Mouse (Mus musculus) kidney, adult 11 months (tissue): ENCODE measurements around the gene Sertad2.

ENCODE experiments used
- DNase-seq: peaks from one replicate; pipeline ENCODE4 v3.0.0; 2022

Sertad2 gene

DNA sequence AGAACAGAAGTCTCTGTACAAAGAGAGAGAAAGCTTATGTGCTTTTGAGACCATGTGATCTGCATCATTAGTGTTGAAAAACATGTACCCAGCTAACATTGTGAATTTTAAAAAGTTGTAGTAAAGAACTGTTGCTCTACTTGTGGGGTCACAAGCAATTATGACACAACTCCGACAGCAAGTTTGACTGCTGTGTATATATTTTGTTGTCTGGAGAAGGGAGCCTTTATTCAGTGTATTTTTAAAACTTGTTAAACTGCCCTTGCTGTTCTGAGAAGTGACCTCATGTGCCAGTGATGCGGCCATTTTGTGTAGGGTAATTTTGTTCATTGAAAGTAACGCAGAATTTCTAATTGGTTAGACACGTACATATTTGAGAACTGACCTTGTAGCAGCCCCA lies 61.1 kb downstream of the Sertad2 start:
- no peak for DNase-seq

- DNase-seq, result no peak
Measured at GRCm38 (mm10) chr11:20605613-20606012, 62.6 kb downstream of the Sertad2 start.

GRCm38 (mm10) chr11:20608442-20608841 lies 65.4 kb downstream of the Sertad2 start:
- no peak for DNase-seq

DNA sequence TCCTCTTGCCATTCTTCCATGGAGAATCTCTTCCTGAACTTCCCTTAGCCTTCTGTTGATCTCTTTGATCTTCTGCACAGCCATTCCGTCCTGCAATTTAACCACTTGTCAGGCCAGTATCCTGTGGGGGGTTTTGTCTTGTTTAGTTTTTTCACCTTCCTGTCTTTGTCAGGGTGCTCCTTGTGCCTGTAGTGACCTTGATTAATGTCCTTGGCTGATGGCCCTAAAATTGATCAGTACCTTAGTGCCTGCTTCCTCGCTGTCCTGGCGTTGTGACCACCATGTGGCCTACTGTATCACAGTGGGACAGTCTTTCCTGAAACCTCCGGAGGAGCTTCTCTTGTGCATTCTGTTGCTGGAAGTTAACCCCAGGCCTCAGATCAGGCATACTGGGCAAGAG lies 70.2 kb downstream of the Sertad2 start:
- no peak for DNase-seq

GRCm38 (mm10) chr11:20616103-20616502 lies 73.0 kb downstream of the Sertad2 start:
- no peak for DNase-seq

DNA sequence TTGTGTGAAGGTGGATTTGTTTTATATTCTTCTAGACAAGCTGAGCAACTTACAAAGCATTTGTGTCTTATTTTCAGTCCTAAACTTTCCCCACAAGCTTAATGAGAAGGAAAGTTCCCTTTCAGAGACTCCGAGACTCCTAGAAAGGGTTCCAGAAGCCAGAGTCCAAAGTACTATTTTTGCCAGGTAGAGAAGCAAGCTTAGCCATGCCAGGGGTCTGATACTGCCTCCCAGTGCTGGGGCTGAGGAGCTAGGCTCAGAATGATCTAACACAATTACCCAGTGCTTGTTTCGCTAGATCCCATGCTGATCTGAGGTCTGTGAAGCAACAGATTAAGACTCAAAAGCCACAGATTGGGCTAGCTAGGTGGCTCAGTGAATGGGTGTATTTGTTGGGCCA lies 84.1 kb downstream of the Sertad2 start:
- peak; percentile 48 for DNase-seq

DNA sequence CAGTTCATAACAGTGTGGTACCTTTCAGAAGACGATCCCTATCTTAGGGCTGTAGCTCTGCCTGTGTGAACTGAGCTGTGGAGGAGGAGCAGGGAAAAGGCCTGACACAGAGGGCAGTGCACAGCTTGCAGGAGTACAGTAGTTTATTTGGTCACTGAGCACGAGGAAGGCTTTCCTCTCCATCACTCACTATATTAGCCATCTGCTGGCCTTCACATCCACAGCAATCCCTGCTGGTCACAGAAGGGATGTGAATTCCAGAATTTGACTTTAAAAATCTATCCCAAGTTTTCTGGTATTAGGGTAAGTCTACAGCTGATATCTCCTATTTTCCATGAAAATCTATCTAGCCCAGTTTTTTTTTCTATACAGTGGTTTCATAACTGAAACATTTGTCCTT lies 85.2 kb downstream of the Sertad2 start:
- DNase-seq, result no peak

DNA sequence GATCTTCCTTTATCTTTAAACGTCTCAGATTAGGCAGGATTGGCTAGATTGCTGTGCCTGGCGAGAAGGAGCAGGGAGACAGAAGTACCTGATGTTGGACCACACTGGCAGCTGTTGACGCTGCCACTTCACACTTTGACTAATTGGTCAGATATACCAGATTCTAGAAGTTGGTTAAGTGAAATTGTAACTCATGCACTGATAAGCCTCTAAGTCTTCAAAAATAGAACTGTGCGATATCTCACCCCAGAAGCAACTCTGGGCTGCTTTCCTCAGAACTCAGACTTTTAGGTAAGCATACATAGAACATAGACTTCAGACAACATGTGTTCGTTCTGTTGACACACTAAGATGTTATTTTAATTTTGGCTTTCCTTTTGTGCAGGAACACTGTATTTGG lies 86.6 kb downstream of the Sertad2 start:
- no peak for DNase-seq

DNA sequence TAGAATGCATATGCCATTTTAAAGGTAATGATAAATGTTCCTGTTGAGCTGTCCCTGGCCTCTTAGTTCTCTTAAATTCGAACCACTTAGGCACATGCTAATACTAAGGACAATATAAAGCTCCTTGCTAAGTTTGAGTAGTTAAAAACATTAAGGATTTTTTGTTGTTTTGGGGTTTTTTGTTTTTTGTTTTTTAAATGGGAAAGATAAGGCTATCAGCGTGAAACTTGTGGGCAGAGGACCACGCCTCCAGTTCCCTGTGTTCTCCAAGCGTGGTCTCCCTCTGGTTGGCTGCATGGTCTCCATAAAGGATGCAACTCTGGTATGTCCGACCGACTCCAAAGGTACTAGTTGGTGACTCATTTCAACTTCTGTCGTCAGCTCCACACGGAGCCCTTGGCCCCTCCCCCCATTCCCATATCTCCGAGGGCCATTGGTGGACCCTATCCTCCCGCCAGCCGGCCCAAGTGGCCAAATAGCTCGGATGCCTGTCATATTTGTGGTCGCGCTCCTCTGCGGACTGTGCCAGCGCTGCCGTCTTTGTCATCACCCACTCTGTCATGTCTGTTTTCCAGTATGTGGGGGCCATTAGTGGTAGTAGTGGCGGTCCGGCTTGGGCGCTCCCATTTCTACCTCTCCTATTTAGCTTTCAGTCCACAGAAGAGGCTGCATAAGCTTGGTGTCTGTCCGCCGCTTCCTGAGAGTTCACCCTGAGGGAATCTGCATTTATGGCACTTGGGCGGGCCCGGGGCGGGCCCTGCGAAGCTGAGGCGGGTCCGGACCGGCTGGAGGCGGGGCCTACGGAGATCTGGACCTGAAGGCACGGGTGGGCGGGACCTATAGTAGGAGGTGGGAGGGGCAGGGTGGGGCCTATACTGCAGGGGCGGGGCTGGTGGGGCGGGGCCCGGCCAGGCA lies 88.2 kb downstream of the Sertad2 start:
- peak; percentile 98 for DNase-seq

DNA sequence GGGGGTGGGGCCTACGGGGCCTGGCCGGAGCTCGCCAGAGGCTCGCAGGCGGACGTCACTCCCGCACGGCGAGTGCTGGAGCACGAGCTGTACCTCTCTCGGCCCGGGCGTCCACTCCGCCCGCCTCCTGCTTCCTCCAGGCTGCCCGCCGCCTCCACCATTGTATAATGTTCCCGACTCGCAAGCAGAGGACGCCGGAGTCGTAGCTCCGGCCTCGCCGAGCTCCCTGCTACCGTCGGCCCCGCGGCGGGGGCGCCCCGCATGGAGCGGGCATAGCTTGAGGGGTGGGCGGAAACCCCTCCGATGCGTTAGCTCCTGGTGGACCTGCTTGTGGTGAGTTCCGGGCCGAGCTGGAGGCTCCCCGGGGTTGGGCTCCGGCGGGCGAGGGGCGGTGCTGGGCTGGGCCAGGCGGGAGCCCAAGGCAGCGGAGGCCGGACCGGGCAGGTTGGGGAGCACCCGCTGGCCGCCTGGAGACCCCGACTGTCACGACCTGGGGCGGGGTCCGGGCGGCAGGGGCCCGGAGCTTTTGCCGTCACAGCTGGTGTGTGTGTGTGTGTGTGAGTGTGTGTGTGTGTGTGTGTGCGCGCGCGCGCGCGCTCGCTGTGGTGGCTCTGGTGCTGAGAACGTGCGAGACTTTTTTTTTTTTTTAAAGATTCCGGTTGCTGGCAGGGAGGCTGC lies 89.0 kb downstream of the Sertad2 start:
- DNase-seq, result no peak

- DNase-seq, result peak; percentile 74
Measured at GRCm38 (mm10) chr11:20632619-20632965, 89.5 kb downstream of the Sertad2 start.

- no peak for DNase-seq
Measured at GRCm38 (mm10) chr11:20634543-20634942, 91.5 kb downstream of the Sertad2 start.

- peak; percentile 56 for DNase-seq
Measured at GRCm38 (mm10) chr11:20635646-20636045, 92.6 kb downstream of the Sertad2 start.

- DNase-seq, result peak; percentile 41
Measured at GRCm38 (mm10) chr11:20636114-20636513, 93.1 kb downstream of the Sertad2 start.

- DNase-seq, result no peak
Measured at GRCm38 (mm10) chr11:20637060-20637459, 94.0 kb downstream of the Sertad2 start.

GRCm38 (mm10) chr11:20638841-20639240 lies 95.8 kb downstream of the Sertad2 start:
- no peak for DNase-seq

DNA sequence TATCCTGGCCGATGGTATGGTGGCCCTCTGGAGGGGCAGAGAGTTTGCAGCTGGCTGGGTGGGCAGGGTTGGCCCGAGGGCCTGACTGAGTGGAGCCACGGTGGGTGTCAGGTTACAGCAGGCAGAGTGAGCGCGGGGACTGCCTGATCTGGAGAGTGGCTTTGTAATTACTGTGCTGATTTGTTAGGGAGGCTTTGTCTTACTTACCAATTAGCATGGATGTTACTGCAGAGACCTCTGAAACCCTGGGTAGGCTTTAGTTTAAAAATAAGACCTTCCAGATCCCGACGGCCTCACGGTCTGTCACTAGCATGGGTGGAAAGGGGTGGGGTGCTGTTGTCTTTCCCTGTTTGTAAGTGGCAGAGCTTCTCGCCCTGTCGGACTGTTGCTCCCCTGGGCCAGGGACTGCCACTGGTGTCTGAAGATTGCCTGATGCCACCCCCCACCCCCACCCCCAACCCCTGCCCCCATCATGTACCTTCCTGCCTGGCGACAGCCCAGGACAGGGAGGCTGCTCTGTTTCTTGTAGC lies 96.9 kb downstream of the Sertad2 start:
- DNase-seq, result no peak

DNA sequence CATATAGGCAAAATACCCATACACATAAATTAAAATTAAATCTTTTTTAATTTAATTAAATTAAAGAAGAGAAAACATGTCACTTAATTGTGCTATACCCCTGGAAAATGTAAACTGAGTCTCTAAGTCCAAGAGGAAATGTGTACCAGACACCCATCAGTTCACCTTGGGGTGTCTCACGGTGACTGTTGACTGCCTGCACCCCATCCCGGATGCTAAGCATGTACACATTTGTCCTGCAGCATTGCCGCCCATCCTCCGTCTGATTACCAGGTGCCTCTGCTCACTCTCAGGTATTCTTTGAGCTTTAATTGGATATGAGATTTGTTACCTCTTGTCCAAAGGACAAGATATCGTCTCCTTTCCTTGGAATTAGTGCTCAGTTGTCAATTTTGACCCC lies 99.3 kb downstream of the Sertad2 start:
- DNase-seq, result no peak

DNA sequence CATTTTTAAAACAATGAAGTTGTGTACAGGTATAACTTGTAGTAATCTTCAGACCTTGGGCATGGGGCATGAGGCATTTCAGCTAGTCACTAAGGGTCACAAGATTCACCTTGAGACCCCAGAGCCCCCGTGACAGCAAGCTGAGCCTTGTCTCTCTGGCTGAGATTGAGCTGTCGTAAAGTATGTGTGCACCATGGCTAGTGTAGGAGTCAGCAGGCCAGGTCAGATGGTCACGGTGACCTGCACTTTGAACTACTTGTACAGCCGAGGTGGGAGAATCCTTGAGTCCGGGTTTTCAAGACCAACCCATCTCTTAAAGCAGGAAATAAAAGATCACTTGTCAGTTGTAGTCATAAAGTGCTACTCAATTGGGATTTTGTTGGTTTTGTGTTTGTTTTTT lies 100.1 kb downstream of the Sertad2 start:
- DNase-seq, result no peak

- DNase-seq, result no peak
Measured at GRCm38 (mm10) chr11:20644166-20644565, 101.1 kb downstream of the Sertad2 start.

GRCm38 (mm10) chr11:20644872-20645271 lies 101.8 kb downstream of the Sertad2 start:
- DNase-seq, result no peak

- DNase-seq, result no peak
Measured at GRCm38 (mm10) chr11:20645521-20645920, 102.5 kb downstream of the Sertad2 start.

GRCm38 (mm10) chr11:20646142-20646541 lies 103.1 kb downstream of the Sertad2 start:
- DNase-seq, result no peak
